In the genomic region with DNA sequence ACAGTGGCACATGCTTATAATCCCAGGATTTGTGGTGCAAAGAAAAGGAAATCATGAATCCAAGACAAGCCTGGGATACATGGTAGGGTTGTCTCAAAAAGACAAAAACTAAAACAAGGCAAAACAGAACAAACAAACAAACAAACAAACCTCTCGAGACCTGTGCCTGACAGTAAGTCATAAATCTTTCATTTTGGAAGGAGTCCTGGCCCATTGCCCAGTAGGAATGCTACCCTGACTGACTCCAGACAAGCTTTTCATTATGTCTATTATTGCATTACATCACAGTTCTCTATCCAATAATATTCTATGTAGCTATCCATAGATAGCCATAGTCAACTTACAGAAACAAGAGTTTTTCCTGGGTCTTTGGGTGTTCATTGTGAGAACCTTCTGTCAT, we compare ENCODE assay signal across 17 mouse cellular contexts.
A peak's percentile ranks its signal among the peaks of the same experiment; 100 is the strongest.
DNase-seq lines count a peak whose midpoint lies in the region; ATAC-seq and TF ChIP-seq lines count a peak whose summit lies in the region.
"Had no signal": no experiment of that assay in that cellular context is flagged by ENCODE, and none has a peak within 500 bp of the region (broad histone marks: within the 10 kb centered on the region; RNA-seq: fewer than 3 reads in every experiment).

No protein-coding gene starts in this region.

- no peak overlapping the region for H3K9ac ChIP-seq in heart, embryonic 15.5 days
- peak overlapping the region; percentile 52; the same call in 1 of the 2 replicates for H3K9ac ChIP-seq in liver, adult 2 months (ENCODE audit: low read depth, low read length)
- H3K9ac ChIP-seq in liver, embryonic 12.5 days, result no peak overlapping the region
- H3K9ac ChIP-seq in forebrain, embryonic 13.5 days, result no peak overlapping the region
- H3K9ac ChIP-seq: hindbrain, embryonic 14.5 days; intestine, embryonic 15.5 days had no signal

- H3K4me2 ChIP-seq in heart, embryonic 15.5 days, result no peak overlapping the region
- H3K4me2 ChIP-seq in liver, embryonic 12.5 days, result no peak overlapping the region
- H3K4me2 ChIP-seq in forebrain, embryonic 13.5 days, result no peak overlapping the region
- H3K4me2 ChIP-seq: intestine, embryonic 15.5 days; midbrain, embryonic 11.5 days had no signal

- no peaks in the 10 kb centered on the region for H3K27me3 ChIP-seq in heart, embryonic 15.5 days
- no peaks in the 10 kb centered on the region for H3K27me3 ChIP-seq in liver, adult 2 months (ENCODE audit: control insufficient read depth, insufficient read depth, low read length)
- no peaks in the 10 kb centered on the region for H3K27me3 ChIP-seq in liver, embryonic 12.5 days (replicated peaks)
- no peaks in the 10 kb centered on the region for H3K27me3 ChIP-seq in forebrain, embryonic 13.5 days
- H3K27me3 ChIP-seq: intestine, embryonic 15.5 days; liver, embryonic 13.5 days had no signal

- no peak overlapping the region for H3K4me3 ChIP-seq in heart, embryonic 15.5 days
- peak overlapping the region; percentile 7; the same call in 1 of the 2 replicates for H3K4me3 ChIP-seq in liver, adult 2 months (ENCODE audit: insufficient read depth, low read depth, low read length)
- no peak overlapping the region for H3K4me3 ChIP-seq in liver, embryonic 12.5 days
- no peak overlapping the region for H3K4me3 ChIP-seq in brown adipose tissue, adult 24 weeks (ENCODE audit: insufficient read depth, low read depth, low read length)
- H3K4me3 ChIP-seq in forebrain, embryonic 13.5 days, result no peak overlapping the region
- H3K4me3 ChIP-seq: forebrain, embryonic 10.5 days; intestine, embryonic 15.5 days; layer of hippocampus, adult 2 months had no signal

- 33% methylated on average over 1 of the region's 1 CpGs for WGBS in heart, embryonic 15.5 days
- 0% methylated on average over 1 of the region's 1 CpGs for WGBS in liver, adult 2 months
- WGBS in liver, embryonic 12.5 days (ENCODE audit: insufficient replicate concordance), result 77% methylated on average over 1 of the region's 1 CpGs
- WGBS in forebrain, embryonic 13.5 days, result 83% methylated on average over 1 of the region's 1 CpGs

- H3K9me3 ChIP-seq in heart, embryonic 15.5 days (replicated peaks), result no peaks in the 10 kb centered on the region
- H3K9me3 ChIP-seq in liver, embryonic 12.5 days (replicated peaks), result no peaks in the 10 kb centered on the region
- H3K9me3 ChIP-seq in forebrain, embryonic 13.5 days (replicated peaks), result no peaks in the 10 kb centered on the region
- H3K9me3 ChIP-seq: forebrain, embryonic 10.5 days; intestine, embryonic 15.5 days; liver, embryonic 13.5 days had no signal

- no peaks in the 10 kb centered on the region for H3K36me3 ChIP-seq in heart, embryonic 15.5 days
- peaks cover 2% of the 10 kb centered on the region; the same call in 1 of the 2 replicates for H3K36me3 ChIP-seq in liver, adult 2 months (ENCODE audit: control insufficient read depth, insufficient read depth, low read length)
- H3K36me3 ChIP-seq in liver, embryonic 12.5 days, result no peaks in the 10 kb centered on the region
- no peaks in the 10 kb centered on the region for H3K36me3 ChIP-seq in forebrain, embryonic 13.5 days (ENCODE audit: poor library complexity, severe bottlenecking)
- H3K36me3 ChIP-seq: forebrain, embryonic 10.5 days; intestine, embryonic 15.5 days; liver, embryonic 13.5 days had no signal

- H3K4me1 ChIP-seq in heart, embryonic 15.5 days (replicated peaks), result peaks cover 26% of the 10 kb centered on the region
- H3K4me1 ChIP-seq in liver, adult 2 months (ENCODE audit: control insufficient read depth, insufficient read depth, low read length), result peaks cover 36% of the 10 kb centered on the region
- H3K4me1 ChIP-seq in liver, embryonic 12.5 days, result peaks cover 46% of the 10 kb centered on the region
- peaks cover 41% of the 10 kb centered on the region for H3K4me1 ChIP-seq in brown adipose tissue, adult 24 weeks (ENCODE audit: control insufficient read depth, insufficient read depth, insufficient read length, low read length)
- H3K4me1 ChIP-seq in forebrain, embryonic 13.5 days, result peaks cover 14% of the 10 kb centered on the region

- H3K79me2 ChIP-seq in liver, adult 2 months (ENCODE audit: control insufficient read depth, insufficient read depth, low read length), result peaks cover 26% of the 10 kb centered on the region; the same call in 1 of the 2 replicates

- intact Hi-C loops in heart, postnatal 10 days (cut with DNase I), result no loop called here

- DNase-seq in heart, postnatal 10 days, result no peak
- no peak for DNase-seq in liver, adult 2 months (ENCODE audit: extremely low read depth, low read depth, low spot score)
- peak; percentile 13 for DNase-seq in MN1 (ENCODE audit: low spot score)
- DNase-seq: cerebellum, adult 9-11 months; left cerebral cortex, postnatal 4 days; right cerebral cortex, postnatal 4 days; thymus, postnatal 14 days had no signal

- 0 out of 2 replicates have a peak overlapping the region, but pooled peaks have one; percentile 23 for H3K27ac ChIP-seq in heart, embryonic 15.5 days
- H3K27ac ChIP-seq in liver, adult 2 months (replicated peaks; ENCODE audit: insufficient read depth, low read depth, low read length), result peak overlapping the region; percentile 98
- H3K27ac ChIP-seq in liver, embryonic 12.5 days, result no peak overlapping the region
- H3K27ac ChIP-seq in brown adipose tissue, adult 24 weeks (replicated peaks; ENCODE audit: low read depth, low read length), result peak overlapping the region; percentile 88
- no peak overlapping the region for H3K27ac ChIP-seq in forebrain, embryonic 13.5 days
- H3K27ac ChIP-seq: forebrain, embryonic 10.5 days; hindbrain, embryonic 14.5 days; intestine, embryonic 15.5 days; layer of hippocampus, adult 2 months had no signal

- no peak for ATAC-seq in heart, embryonic 15.5 days (replicated peaks; ENCODE audit: insufficient number of reproducible peaks, insufficient read depth, low FRiP score, low read depth)
- ATAC-seq in liver, embryonic 12.5 days, result no peak
- ATAC-seq in forebrain, embryonic 13.5 days, result no peak
- ATAC-seq: intestine, embryonic 15.5 days had no signal

- no peak for TF ChIP-seq CTCF in liver, adult 2 months (IDR thresholded peaks at IDR 0.05; ENCODE audit: low read depth, low read length)

- TF ChIP-seq POLR2A in liver, adult 2 months (IDR thresholded peaks at IDR 0.05; ENCODE audit: extremely low read depth, insufficient read depth, low read length), result no peak

Comparison
In these comparisons a context has a peak if more than half of its experiments do, and no peak if none do; other contexts are left out.
1. H3K27ac ChIP-seq: peak in heart, embryonic 15.5 days (single experiment), liver, adult 2 months (single experiment) and brown adipose tissue, adult 24 weeks (single experiment); none in liver, embryonic 12.5 days (single experiment) and forebrain, embryonic 13.5 days (single experiment).